16 mouse cellular contexts compared by ENCODE assay signal in the genomic region with DNA sequence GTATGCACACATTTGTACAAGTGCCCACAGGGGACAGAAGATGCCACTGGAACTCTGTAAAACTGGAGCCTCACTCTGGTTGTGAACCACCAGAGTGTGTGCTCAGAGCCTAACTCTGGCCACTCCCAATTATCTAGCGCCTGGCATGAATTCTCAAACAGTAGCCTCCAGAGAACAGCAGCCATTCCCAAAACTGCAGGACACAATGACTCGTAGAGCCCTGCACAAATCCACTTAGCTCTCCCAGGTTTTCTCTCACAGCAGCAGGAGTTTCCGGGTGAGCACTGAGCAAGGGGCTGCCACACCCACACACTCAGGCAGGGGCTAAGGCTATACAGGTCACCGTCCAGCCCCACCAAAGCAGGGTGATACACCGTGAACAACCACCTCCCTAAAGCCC. TPM values are rescaled to one million over a fixed set of nuclear protein-coding genes. Genes with fewer than 3 reads are reported as not detected.
A peak's percentile ranks its signal among the peaks of the same experiment; 100 is the strongest.
DNase-seq lines count a peak whose midpoint lies in the region; ATAC-seq and TF ChIP-seq lines count a peak whose summit lies in the region.
"Had no signal": no experiment of that assay in that cellular context is flagged by ENCODE, and none has a peak within 500 bp of the region (broad histone marks: within the 10 kb centered on the region; RNA-seq: fewer than 3 reads in every experiment).

No protein-coding gene starts in this region.

- peaks cover 73% of the 10 kb centered on the region for H3K4me1 ChIP-seq in heart, embryonic 11.5 days (ENCODE audit: control insufficient read depth, insufficient read depth, low read length)
- peaks cover 44% of the 10 kb centered on the region for H3K4me1 ChIP-seq in hindbrain, embryonic 16.5 days (ENCODE audit: control insufficient read depth, insufficient read depth, low read depth, low read length)

- peak overlapping the region; percentile 46; the same call in 1 of the 2 replicates for H3K27ac ChIP-seq in heart, embryonic 11.5 days (ENCODE audit: low read depth, low read length)
- peak overlapping the region; percentile 81 for H3K27ac ChIP-seq in layer of hippocampus, adult 2 months
- peak overlapping the region; percentile 51; the same call in 1 of the 2 replicates for H3K27ac ChIP-seq in hindbrain, embryonic 16.5 days (ENCODE audit: low read depth, low read length)
- H3K27ac ChIP-seq: heart, adult 2 months; limb, embryonic 12.5 days; lung, embryonic 15.5 days had no signal

- H3K36me3 ChIP-seq in heart, embryonic 11.5 days (ENCODE audit: control insufficient read depth, insufficient read depth, low read length) = no peaks in the 10 kb centered on the region
- H3K36me3 ChIP-seq in hindbrain, embryonic 16.5 days (ENCODE audit: control insufficient read depth, insufficient read depth, low read length) = no peaks in the 10 kb centered on the region
- H3K36me3 ChIP-seq: lung, embryonic 15.5 days had no signal

- peak overlapping the region; percentile 34; the same call in 1 of the 2 replicates for H3K9ac ChIP-seq in heart, embryonic 11.5 days (ENCODE audit: low read depth, low read length)
- no peak overlapping the region for H3K9ac ChIP-seq in hindbrain, embryonic 16.5 days (ENCODE audit: low read depth, low read length)
- H3K9ac ChIP-seq: limb, embryonic 12.5 days; lung, embryonic 15.5 days had no signal

- no peaks in the 10 kb centered on the region for H3K27me3 ChIP-seq in heart, embryonic 11.5 days (ENCODE audit: control insufficient read depth, insufficient read depth, low read length)
- no peaks in the 10 kb centered on the region for H3K27me3 ChIP-seq in hindbrain, embryonic 16.5 days (replicated peaks; ENCODE audit: control insufficient read depth, insufficient read depth, low read length)
- H3K27me3 ChIP-seq: limb, embryonic 12.5 days; lung, embryonic 15.5 days had no signal

- H3K9me3 ChIP-seq in heart, embryonic 11.5 days (replicated peaks; ENCODE audit: control insufficient read depth, low read length) = no peaks in the 10 kb centered on the region
- H3K9me3 ChIP-seq in hindbrain, embryonic 16.5 days (ENCODE audit: control insufficient read depth, low read length) = no peaks in the 10 kb centered on the region
- H3K9me3 ChIP-seq: limb, embryonic 12.5 days; lung, embryonic 15.5 days had no signal

- 29% methylated on average over 5 of the region's 5 CpGs for WGBS in heart, embryonic 11.5 days (ENCODE audit: insufficient replicate concordance)
- WGBS in hindbrain, embryonic 16.5 days = 51% methylated on average over 5 of the region's 5 CpGs

- H3K4me2 ChIP-seq in heart, embryonic 11.5 days = no peak overlapping the region; the same call in 1 of the 2 replicates
- H3K4me2 ChIP-seq in hindbrain, embryonic 16.5 days (ENCODE audit: low read length) = no peak overlapping the region
- H3K4me2 ChIP-seq: limb, embryonic 12.5 days; lung, embryonic 15.5 days had no signal

- no peak for DNase-seq in heart, adult 9 months (ENCODE audit: low spot score in 2 of 2)
- no peak for DNase-seq in layer of hippocampus, adult 2 months (ENCODE audit: low spot score in 2 of 2)
- DNase-seq in layer of hippocampus, postnatal 25 days (ENCODE audit: extremely low spot score in 1 of 2, low spot score in 1 of 2) = no peak
- DNase-seq in ES-CJ7 (ENCODE audit: low read depth, low spot score) = peak; percentile 23
- DNase-seq in urinary bladder, postnatal 4 days (ENCODE audit: low spot score in 2 of 2) = no peak
- DNase-seq in thymus, postnatal 10 days (ENCODE audit: low spot score in 2 of 2) = no peak
- DNase-seq: cerebellum, adult 11 months; kidney, adult 2 months; kidney, postnatal 36 days had no signal

- H3K4me3 ChIP-seq in heart, embryonic 11.5 days (ENCODE audit: low read depth, low read length) = no peak overlapping the region
- H3K4me3 ChIP-seq in layer of hippocampus, adult 2 months = no peak overlapping the region
- H3K4me3 ChIP-seq in hindbrain, embryonic 16.5 days (ENCODE audit: low read length) = no peak overlapping the region
- H3K4me3 ChIP-seq: erythroblast, embryonic 14.5 days; heart, adult 2 months; limb, embryonic 12.5 days; lung, embryonic 15.5 days had no signal

- TF ChIP-seq CTCF in layer of hippocampus, adult 2 months (conservative IDR thresholded peaks at IDR 0.05) = no peak

- no peak; the same call in 1 of the 2 replicates for ATAC-seq in heart, embryonic 11.5 days (replicated peaks; ENCODE audit: insufficient number of reproducible peaks, low FRiP score, low TSS enrichment)
- ATAC-seq in hindbrain, embryonic 16.5 days = no peak

RNA-seq across cellular contexts. Expression of gene Dlg5, which starts 32.9 kb away (rescaled TPM):
- 16.3 and 17.4 TPM in 2 replicates for polyA plus RNA-seq in heart, embryonic 11.5 days (2014; fragmentation: Nextera tagmentation; extraction: Ambion mirVana)
- total RNA-seq in layer of hippocampus, adult 2 months (2021) = 10 to 100 TPM; 62.7 to 64.0 TPM
- total RNA-seq in layer of hippocampus, postnatal 25 days (2021) = 10 to 100 TPM; 52.0 to 54.3 TPM
- 18.4 and 21.0 TPM in 2 replicates for polyA plus RNA-seq in hindbrain, embryonic 16.5 days (2015; fragmentation: Nextera tagmentation; extraction: Ambion mirVana)
- total RNA-seq: megakaryocyte progenitor cell, adult 5-6 weeks had no signal
